Comparison of ENCODE assay signal across 21 mouse cellular contexts in the genomic region with DNA sequence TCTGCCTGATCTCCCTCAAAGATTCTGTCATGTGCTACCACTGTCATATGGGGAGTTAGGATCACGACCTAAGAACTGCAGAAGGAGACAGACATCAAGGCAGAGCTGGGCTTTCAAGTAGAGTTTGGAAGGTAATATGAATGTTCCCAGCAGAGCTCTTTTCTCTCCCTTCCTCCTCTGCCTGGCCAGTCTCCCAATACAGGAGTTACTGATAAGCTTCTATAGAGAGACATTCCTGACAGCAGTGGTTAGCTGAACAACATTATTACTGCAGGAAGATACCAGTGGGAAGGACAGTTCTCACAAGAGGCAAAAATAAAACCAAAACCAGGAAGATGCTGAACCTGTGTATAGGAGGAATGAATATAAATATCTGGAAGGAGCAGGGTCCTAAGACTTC. TPM values are rescaled to one million over a fixed set of nuclear protein-coding genes. Genes with fewer than 3 reads are reported as not detected.
A peak's percentile ranks its signal among the peaks of the same experiment; 100 is the strongest.
DNase-seq lines count a peak whose midpoint lies in the region; ATAC-seq and TF ChIP-seq lines count a peak whose summit lies in the region.
"Had no signal": no experiment of that assay in that cellular context is flagged by ENCODE, and none has a peak within 500 bp of the region (broad histone marks: within the 10 kb centered on the region; RNA-seq: fewer than 3 reads in every experiment).

No protein-coding gene starts in this region.

- peaks cover 26% of the 10 kb centered on the region for H3K36me3 ChIP-seq in heart, embryonic 12.5 days
- no peaks in the 10 kb centered on the region; the same call in 1 of the 2 replicates for H3K36me3 ChIP-seq in heart, embryonic 15.5 days
- no peaks in the 10 kb centered on the region for H3K36me3 ChIP-seq in testis, adult 2 months (ENCODE audit: control insufficient read depth, insufficient read depth, low read length)

- ATAC-seq in heart, embryonic 12.5 days (ENCODE audit: insufficient number of reproducible peaks, low FRiP score) = no peak
- no peak for ATAC-seq in heart, embryonic 15.5 days (replicated peaks; ENCODE audit: insufficient number of reproducible peaks, insufficient read depth, low FRiP score, low read depth)
- ATAC-seq: forebrain, embryonic 14.5 days; forebrain, postnatal 0 days; intestine, postnatal 0 days had no signal

- TF ChIP-seq CTCF in testis, adult 2 months (IDR thresholded peaks at IDR 0.05; ENCODE audit: control insufficient read depth, insufficient read depth, insufficient replicate concordance, low read depth, low read length) = no peak

- 30% methylated on average over 1 of the region's 1 CpGs for WGBS in heart, embryonic 12.5 days
- 41% methylated on average over 1 of the region's 1 CpGs for WGBS in heart, embryonic 15.5 days

- peak overlapping the region; percentile 71 for H3K27ac ChIP-seq in heart, embryonic 12.5 days (ENCODE audit: poor library complexity, severe bottlenecking)
- H3K27ac ChIP-seq in heart, embryonic 15.5 days = peak overlapping the region; percentile 63
- H3K27ac ChIP-seq in testis, adult 2 months (ENCODE audit: control insufficient read depth, insufficient read depth, low read depth, low read length) = no peak overlapping the region
- H3K27ac ChIP-seq: embryonic facial prominence, embryonic 12.5 days; embryonic facial prominence, embryonic 15.5 days; gastrocnemius, adult 2 months; hindbrain, embryonic 12.5 days; hindbrain, embryonic 15.5 days had no signal

- H3K9ac ChIP-seq in heart, embryonic 12.5 days = no peak overlapping the region
- no peak overlapping the region for H3K9ac ChIP-seq in heart, embryonic 15.5 days
- H3K9ac ChIP-seq: embryonic facial prominence, embryonic 12.5 days; embryonic facial prominence, embryonic 15.5 days; forebrain, postnatal 0 days; hindbrain, embryonic 12.5 days; hindbrain, embryonic 15.5 days had no signal

- intact Hi-C loops in heart, postnatal 36 days (cut with DNase I) = no loop called here

- H3K4me3 ChIP-seq in heart, embryonic 12.5 days = no peak overlapping the region
- no peak overlapping the region for H3K4me3 ChIP-seq in heart, embryonic 15.5 days
- H3K4me3 ChIP-seq in testis, adult 2 months (ENCODE audit: control insufficient read depth, low read depth, low read length) = peak overlapping the region; percentile 42; the same call in 1 of the 2 replicates
- H3K4me3 ChIP-seq: embryonic facial prominence, embryonic 12.5 days; embryonic facial prominence, embryonic 15.5 days; gastrocnemius, adult 2 months; hindbrain, embryonic 12.5 days; hindbrain, embryonic 15.5 days had no signal

- H3K4me2 ChIP-seq in heart, embryonic 12.5 days = peak overlapping the region; percentile 14
- H3K4me2 ChIP-seq in heart, embryonic 15.5 days = peak overlapping the region; percentile 20; the same call in 1 of the 2 replicates
- H3K4me2 ChIP-seq: embryonic facial prominence, embryonic 12.5 days; embryonic facial prominence, embryonic 15.5 days; hindbrain, embryonic 12.5 days; hindbrain, embryonic 15.5 days had no signal

- no peaks in the 10 kb centered on the region for H3K27me3 ChIP-seq in heart, embryonic 12.5 days (replicated peaks)
- H3K27me3 ChIP-seq in heart, embryonic 15.5 days = no peaks in the 10 kb centered on the region
- no peaks in the 10 kb centered on the region for H3K27me3 ChIP-seq in testis, adult 2 months (ENCODE audit: control insufficient read depth, insufficient read depth, low read length)
- H3K27me3 ChIP-seq: embryonic facial prominence, embryonic 12.5 days; embryonic facial prominence, embryonic 15.5 days; hindbrain, embryonic 12.5 days; hindbrain, embryonic 15.5 days had no signal

- peaks cover 24% of the 10 kb centered on the region for H3K4me1 ChIP-seq in heart, embryonic 12.5 days (replicated peaks)
- H3K4me1 ChIP-seq in heart, embryonic 15.5 days (replicated peaks) = peaks cover 13% of the 10 kb centered on the region
- no peaks in the 10 kb centered on the region for H3K4me1 ChIP-seq in testis, adult 2 months (ENCODE audit: control insufficient read depth, insufficient read depth, low read length)
- H3K4me1 ChIP-seq: embryonic facial prominence, embryonic 12.5 days; hindbrain, embryonic 15.5 days had no signal

- H3K9me3 ChIP-seq in heart, embryonic 12.5 days (replicated peaks) = no peaks in the 10 kb centered on the region
- no peaks in the 10 kb centered on the region for H3K9me3 ChIP-seq in heart, embryonic 15.5 days (replicated peaks)
- H3K9me3 ChIP-seq: embryonic facial prominence, embryonic 12.5 days; embryonic facial prominence, embryonic 15.5 days; hindbrain, embryonic 12.5 days; hindbrain, embryonic 15.5 days had no signal

- no peak for TF ChIP-seq POLR2A in testis, adult 2 months (IDR thresholded peaks at IDR 0.05; ENCODE audit: control insufficient read depth, low read depth, low read length)

- DNase-seq in heart, adult 9 months (ENCODE audit: low spot score in 2 of 2) = no peak
- no peak for DNase-seq in heart, postnatal 36 days
- DNase-seq in testis, postnatal 10 days (ENCODE audit: low spot score) = no peak
- DNase-seq: adrenal gland, adult 2 months; cerebellum, adult 11 months; cerebellum, adult 2 months; cerebellum, adult 9-11 months; forebrain, postnatal 0 days; gastrocnemius, adult 2 months; gastrocnemius, postnatal 14 days; heart, postnatal 14 days; kidney, adult 2 months had no signal

RNA-seq across cellular contexts. Expression of a gene that starts 22.1 kb away (rescaled TPM):
- polyA plus RNA-seq in heart, embryonic 12.5 days (2016; fragmentation: Nextera tagmentation; extraction: Ambion mirVana) = 176 and 184 TPM in 2 replicates
- 207 and 220 TPM in 2 replicates for polyA plus RNA-seq in heart, embryonic 15.5 days (2015; fragmentation: Nextera tagmentation; extraction: Ambion mirVana)
- 100 to 1,000 TPM; 128 to 138 TPM for total RNA-seq in heart, postnatal 36 days (2021)
- 18.7 and 24.3 TPM in 2 replicates for polyA plus RNA-seq in testis, adult 2 months (2012; rRNA removed)

RNA-seq across cellular contexts. Expression of a gene that starts 28.9 kb away (rescaled TPM):
- polyA plus RNA-seq in heart, embryonic 12.5 days (2016; fragmentation: Nextera tagmentation; extraction: Ambion mirVana) = 5.4 and 7.1 TPM in 2 replicates
- 3.9 and 5.6 TPM in 2 replicates for polyA plus RNA-seq in heart, embryonic 15.5 days (2015; fragmentation: Nextera tagmentation; extraction: Ambion mirVana)
- total RNA-seq in heart, postnatal 36 days (2021) = 1 to 10 TPM; 1.3 to 2.6 TPM
- 17.9 and 18.6 TPM in 2 replicates for polyA plus RNA-seq in testis, adult 2 months (2012; rRNA removed)

RNA-seq across cellular contexts. Expression of a gene that starts 29.5 kb away (rescaled TPM):
- polyA plus RNA-seq in heart, embryonic 12.5 days (2016; fragmentation: Nextera tagmentation; extraction: Ambion mirVana) = 6.5 TPM in 2 replicates
- polyA plus RNA-seq in heart, embryonic 15.5 days (2015; fragmentation: Nextera tagmentation; extraction: Ambion mirVana) = 4.8 and 6.1 TPM in 2 replicates
- 1 to 10 TPM; 1.5 to 1.7 TPM for total RNA-seq in heart, postnatal 36 days (2021)
- 4.5 and 5.3 TPM in 2 replicates for polyA plus RNA-seq in testis, adult 2 months (2012; rRNA removed)

RNA-seq across cellular contexts. Expression of a gene that starts 48.5 kb away (rescaled TPM):
- 146 and 153 TPM in 2 replicates for polyA plus RNA-seq in heart, embryonic 12.5 days (2016; fragmentation: Nextera tagmentation; extraction: Ambion mirVana)
- polyA plus RNA-seq in heart, embryonic 15.5 days (2015; fragmentation: Nextera tagmentation; extraction: Ambion mirVana) = 114 and 131 TPM in 2 replicates
- total RNA-seq in heart, postnatal 36 days (2021) = 100 to 1,000 TPM in 1 of 2 experiments, 10 to 100 TPM in 1; 99.8 to 106 TPM
- 59.9 and 60.4 TPM in 2 replicates for polyA plus RNA-seq in testis, adult 2 months (2012; rRNA removed)

RNA-seq across cellular contexts. Expression of a gene that starts 48.6 kb away (rescaled TPM):
- polyA plus RNA-seq in heart, embryonic 12.5 days (2016; fragmentation: Nextera tagmentation; extraction: Ambion mirVana) = 18.8 and 20.7 TPM in 2 replicates
- polyA plus RNA-seq in heart, embryonic 15.5 days (2015; fragmentation: Nextera tagmentation; extraction: Ambion mirVana) = 15.6 and 18.0 TPM in 2 replicates
- 10 to 100 TPM; 11.1 to 12.0 TPM for total RNA-seq in heart, postnatal 36 days (2021)
- 2.9 and 3.8 TPM in 2 replicates for polyA plus RNA-seq in testis, adult 2 months (2012; rRNA removed)
